Mouse (Mus musculus): ENCODE data around the gene Sgpl1.

Gene Sgpl1

DNA sequence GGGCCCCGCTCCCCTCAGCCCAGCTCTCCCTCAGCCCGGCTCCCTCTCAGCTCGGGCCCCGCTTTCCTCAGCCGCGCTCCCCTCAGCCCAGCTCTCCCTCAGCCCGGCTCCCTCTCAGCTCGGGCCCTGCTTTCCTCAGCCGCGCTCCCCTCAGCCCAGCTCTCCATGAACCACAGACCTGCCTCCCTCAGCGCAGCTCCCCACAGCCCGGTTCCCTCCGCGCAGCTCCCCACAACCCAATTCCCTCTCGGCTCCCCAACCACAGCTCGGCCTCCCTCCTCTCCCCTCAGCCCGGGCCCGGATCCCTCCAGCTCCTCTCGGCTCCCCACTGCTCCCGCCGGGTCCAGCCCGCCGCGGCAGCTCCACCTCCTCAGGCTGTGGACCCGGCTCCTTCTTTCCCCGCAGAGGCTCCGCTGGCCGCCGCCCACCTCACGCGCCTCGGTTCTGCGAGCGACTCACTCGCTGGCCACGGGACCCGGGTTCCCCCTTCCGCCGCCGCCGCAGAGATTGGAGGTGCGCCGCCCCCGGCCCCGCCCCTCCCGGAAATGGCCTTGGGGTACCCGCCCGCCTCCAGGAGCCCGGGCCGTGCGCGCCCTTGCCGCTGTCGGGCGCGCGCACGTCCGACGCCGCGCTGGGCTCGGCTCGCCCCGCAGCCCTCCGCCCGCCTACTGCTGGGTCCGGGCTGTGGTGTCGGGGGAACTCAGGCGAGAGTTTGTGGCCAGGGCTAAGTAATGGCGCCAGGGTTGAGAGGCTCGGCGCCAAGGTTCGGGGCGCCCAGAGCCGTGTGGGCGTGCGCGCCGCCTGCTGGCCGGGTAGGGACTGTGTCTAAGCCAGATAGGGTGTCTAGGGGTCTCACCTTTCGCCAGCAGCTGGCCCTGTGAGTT is at the start of gene Sgpl1:
Sgpl1 (minus strand) TSS at position 547 of the 884 bp plus-strand sequence.
- DNase-seq (ENCODE audit: extremely low read depth, insufficient read length, low spot score) = peak; percentile 86

DNA sequence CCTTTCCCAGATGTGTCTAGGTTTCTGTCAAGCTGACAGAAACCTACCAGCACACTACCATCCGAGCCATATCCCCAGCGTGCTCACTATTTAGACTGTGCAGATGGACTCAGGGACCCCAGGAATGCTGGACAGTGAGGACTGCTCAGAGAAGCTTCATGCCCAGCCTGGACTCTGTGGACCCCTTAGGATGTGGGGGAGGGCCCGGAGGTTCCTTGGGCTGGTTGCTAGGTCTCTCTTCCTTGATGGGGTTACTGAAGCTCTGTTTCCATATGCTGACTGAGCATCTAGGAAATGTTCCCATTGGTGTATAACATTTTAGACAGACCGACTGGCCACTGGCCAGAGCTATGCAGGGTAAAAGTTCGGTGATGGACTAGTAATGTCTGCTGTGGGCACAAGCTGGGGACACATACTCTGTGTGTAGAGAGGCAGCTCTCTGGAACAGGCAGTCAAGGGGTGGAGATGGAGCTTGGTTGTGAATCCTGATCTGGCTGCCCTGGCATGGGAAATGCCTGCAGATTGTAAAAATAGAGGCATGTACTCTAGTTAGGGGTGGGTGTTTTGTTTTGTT is 48.3 kb upstream of the Sgpl1 start:
- no peak for DNase-seq (ENCODE audit: extremely low read depth, insufficient read length, low spot score)

DNA sequence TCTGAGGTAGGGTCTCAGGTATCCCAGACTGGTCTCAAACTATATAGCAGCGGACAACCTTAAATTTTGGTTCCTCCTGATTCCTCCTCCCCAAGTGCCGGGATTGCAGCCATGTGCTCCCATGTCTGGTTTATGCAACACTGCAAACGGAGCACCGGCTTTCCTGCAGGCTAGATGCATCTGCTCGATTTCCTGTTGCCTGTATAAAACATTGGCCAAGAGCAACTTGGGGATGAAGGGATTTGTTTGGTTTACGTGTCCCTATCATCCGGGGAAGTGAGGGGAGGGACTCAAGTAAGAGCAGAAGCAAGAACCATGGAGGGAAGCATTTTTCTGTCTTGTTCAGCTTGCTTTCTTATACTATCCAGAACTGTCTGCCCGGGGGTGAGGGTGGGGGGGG is 47.7 kb upstream of the Sgpl1 start:
- no peak for DNase-seq (ENCODE audit: extremely low read depth, insufficient read length, low spot score)

DNA sequence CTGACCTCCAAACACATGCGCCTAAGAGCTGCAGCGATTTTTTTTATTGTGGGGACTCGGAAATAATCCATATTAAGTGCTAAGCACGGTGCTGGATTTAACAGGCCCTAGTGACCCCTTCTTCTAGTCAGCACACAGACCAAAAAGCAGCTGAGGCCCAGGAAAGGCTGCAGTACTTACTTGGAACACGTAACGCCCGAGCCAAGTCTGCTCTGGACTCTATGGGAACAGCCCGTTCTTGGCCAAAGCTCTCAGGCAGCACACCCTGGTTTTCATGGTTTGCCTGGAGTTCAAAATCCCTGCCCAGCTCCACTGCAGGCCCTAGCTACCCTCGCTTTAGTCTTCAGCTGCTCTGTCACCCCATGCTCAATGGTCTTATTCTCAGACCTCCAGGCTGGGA is 47.1 kb upstream of the Sgpl1 start:
- DNase-seq (ENCODE audit: extremely low read depth, insufficient read length, low spot score) = no peak

DNA sequence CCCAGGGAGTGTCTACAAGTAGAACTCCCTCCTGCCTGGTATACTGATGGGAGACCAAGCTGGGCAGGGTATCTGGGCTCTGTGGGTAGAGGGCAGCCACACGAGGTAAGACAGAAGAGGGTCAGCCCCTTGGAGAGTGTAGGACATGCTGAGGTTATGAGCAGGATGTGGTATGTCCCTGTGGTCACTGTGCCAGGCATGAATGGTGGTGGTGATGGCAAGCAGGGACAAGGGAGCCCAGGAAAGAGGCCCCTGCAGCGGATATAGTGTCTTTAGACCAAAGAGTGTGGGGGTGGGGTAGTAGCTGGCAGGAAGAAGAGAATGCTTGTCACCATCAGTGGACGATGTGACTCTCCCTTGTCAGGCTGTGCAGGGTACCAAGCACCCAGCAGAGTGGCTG is 40.5 kb upstream of the Sgpl1 start:
- peak; percentile 25 for DNase-seq (ENCODE audit: extremely low read depth, insufficient read length, low spot score)

DNA sequence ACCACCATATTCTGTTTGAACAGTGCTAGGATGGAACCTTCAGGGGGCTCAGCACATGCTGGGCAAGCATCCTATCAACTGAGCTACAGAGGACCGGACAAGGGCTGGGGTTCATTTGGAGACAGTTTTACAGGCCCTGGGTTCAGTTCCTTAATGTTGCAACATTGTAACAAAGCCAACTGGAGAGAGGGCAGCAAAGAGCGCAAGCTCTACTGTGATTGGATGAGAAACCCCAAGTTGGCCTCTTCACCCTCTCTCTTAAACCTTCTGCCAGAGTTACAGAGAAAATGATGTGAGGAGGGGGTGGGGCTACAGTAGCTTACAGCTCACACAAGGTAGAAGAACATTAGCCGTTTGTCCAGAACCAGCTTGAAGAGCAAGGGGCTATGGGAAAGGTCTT is 39.5 kb upstream of the Sgpl1 start:
- no peak for DNase-seq (ENCODE audit: extremely low read depth, insufficient read length, low spot score)

DNA sequence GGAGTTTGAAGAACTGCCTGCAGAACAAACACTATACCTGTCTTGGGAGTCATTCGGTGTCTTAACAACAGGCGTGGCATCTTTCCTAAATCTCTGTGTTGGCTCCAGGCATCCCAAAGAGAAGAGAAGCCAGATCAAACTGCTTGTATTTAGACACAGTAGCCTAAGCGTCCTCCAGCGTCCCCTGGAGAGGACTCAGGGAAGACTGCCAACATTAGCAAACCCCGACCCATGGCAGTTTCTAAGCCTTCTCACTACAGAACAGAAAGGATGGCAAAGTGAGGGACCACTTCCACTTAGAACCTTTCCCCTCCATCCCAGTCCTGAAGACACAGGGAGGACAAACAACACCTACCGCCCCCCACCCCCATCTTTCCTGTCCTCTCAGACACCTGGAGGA is 32.4 kb upstream of the Sgpl1 start:
- no peak for DNase-seq (ENCODE audit: extremely low read depth, insufficient read length, low spot score)

DNA sequence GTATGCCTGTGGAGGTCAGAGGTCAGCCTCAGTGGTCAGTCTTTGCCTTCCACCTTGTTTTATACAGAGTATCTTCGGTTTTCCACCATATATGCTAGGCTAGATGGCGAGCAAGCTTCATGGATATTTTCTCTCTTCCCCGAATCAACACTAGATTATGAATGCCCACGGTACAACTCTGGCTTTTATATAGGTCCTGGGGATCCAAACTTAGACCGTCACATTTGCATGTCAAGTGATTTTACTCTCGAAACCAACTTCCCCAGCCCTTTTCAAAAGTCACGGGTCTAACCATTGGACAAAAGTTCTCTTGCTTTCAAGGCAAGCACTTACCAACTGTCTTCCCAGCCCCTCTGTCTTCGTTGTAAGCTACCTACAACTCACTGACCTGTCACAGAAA is 31.2 kb upstream of the Sgpl1 start:
- no peak for DNase-seq (ENCODE audit: extremely low read depth, insufficient read length, low spot score)

DNA sequence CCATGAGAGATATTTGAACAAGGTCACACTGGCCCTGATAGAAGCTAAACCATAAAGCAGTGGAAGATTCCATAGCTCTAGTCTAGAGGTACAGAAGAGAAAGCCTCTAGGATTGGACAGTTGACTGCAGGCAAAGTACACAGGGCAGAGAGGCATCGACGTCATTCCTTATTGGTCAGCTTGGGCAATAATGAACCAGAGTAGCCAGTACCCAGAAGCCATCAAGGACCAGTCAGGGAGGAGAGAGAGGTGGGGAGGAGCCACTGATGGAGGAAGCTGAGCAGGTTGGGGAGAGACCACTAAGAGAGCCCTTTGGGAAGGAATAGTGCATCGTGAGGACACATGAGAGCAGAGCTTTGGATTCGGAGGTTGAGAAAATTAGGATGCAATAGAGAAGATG is 30.2 kb upstream of the Sgpl1 start:
- no peak for DNase-seq (ENCODE audit: extremely low read depth, insufficient read length, low spot score)

DNA sequence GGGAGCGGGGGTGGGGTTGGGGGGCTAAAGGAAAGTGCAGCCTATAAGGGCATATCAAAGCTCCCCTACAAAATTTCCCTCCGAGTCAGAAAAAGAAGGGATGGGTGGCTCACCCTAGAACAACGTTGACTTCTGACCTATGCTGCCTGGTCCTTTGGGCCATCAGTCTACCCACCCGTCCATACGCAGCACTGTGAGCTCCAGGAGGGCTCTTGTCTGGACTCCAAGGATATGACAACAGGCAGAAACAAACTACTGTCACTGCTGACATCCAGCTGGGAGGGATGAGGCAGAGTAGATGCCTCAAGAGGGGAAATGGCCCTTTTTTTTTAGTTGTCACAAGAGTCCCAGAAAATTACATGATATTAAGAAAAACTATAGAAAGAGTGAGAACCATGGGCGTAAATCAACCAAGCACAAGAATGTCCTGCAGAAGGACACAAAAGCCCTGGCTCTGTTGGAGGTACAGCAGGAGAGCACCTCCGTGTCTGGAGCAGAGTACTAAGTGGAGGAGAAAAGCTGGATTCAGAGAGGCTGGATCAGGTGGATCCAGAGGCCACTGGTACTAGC is 28.8 kb upstream of the Sgpl1 start:
- no peak for DNase-seq (ENCODE audit: extremely low read depth, insufficient read length, low spot score)

DNA sequence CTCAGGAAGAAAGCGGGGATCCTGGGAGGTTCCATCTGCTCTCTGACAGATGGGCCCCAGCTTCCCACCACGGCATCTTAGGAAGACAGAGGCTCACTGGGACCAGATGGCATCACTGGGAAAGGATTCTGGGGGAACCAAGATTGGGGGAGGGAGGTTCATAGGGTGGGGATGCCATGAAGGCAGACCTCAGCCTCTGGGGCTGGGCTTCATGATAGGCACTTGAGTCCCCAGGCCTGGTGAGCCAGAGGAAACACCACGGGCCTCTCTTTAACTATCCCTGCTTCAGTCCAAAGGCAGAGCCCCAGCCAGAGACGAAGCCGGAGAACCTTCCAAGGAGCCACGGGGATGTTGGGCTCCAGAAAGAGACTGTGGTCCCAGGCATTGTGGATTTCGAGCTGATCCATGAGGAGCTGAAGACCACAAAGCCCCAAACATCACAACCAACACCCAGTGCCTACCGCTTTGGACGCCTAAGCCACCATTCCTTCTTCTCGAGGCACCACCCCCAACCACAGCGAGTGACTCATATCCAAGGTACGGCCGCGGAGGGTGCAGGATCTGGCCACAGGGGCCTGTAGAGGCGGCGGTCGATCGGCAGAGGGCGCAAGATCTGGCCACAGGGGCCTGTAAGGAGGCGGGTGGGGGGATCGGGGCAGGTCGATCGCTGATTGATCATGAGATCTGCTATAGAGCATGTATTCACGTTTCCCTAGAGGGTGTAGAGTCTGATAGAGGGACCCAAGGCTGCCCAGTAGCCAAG is 28.1 kb upstream of the Sgpl1 start:
- DNase-seq (ENCODE audit: extremely low read depth, insufficient read length, low spot score) = peak; percentile 83

DNA sequence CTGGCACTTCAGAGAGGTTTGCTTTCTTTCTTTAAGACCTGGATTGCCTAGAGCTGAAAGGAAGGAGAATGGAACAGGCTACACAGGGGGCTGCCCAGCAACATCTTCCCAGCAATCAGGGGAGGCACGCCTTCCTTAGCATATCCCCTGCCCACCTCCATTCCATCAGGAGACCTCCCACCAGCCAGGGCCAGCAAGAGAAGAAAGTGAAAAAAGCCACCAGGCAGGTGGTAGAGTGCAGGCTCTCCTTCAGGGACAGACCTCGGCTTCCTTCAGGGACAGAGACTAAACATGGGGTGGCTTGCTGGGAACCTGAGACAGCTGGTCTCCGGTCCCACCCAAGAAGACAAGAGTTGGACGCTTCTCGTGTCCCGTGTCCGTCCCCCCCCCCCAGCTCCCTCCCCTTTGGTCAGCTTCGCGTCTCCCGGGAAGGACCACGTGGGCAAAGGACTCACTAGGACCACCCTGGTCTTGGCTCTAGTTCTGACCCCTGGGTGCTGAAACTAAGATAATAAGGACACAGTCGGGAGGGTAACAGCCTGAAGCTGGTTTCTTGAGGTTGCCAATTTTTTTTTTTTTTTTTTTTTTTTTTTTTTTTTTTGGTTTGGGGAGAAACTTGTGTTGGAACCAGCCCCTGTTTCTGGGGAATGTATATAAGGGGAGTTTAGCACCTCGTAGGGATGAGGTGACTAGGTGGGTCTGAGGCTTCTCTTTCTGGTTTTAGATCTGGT is 27.4 kb upstream of the Sgpl1 start:
- DNase-seq (ENCODE audit: extremely low read depth, insufficient read length, low spot score) = no peak

DNA sequence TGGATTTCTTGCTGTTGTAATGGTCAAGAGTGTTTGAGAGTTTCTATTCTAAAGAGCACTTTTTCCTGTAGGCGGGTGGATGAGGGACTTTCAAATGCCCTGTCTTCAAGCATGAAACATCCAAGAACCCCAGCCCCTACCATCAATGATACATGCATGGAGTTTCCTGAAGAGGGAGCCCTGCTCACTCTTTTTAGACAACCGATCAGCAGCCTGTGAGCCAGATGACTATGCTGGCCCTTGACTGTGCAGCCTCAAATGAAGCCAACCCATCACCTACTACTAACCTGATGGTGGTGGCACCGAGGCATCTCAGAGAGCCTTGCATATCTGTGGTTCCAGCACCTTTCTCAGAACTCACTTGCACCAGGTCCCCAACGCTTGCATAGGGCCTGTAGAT is 25.0 kb upstream of the Sgpl1 start:
- DNase-seq (ENCODE audit: extremely low read depth, insufficient read length, low spot score) = no peak

DNA sequence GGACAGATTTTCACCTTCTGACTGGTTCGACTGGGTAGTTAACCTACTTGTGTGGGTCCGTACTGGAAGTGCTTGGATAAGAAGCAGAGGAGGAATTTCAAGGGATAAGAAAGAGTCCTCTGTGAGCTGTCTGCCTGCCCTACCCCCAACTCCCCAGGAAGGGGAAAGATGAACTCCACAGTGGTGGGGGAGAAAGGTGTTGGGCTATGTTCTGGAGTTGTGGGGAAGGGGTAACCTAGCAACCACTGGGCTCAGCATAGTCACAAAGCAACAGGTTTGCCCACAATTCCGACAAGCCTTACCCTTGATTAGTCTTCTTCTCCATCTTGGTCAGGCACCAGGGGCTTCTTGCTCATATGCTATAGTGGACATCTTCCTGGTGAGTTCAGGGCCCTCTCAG is 24.2 kb upstream of the Sgpl1 start, which contains the start of gene Tbata:
Tbata (plus strand) TSS at position 301 of the 400 bp plus-strand sequence.
- DNase-seq (ENCODE audit: extremely low read depth, insufficient read length, low spot score) = no peak

DNA sequence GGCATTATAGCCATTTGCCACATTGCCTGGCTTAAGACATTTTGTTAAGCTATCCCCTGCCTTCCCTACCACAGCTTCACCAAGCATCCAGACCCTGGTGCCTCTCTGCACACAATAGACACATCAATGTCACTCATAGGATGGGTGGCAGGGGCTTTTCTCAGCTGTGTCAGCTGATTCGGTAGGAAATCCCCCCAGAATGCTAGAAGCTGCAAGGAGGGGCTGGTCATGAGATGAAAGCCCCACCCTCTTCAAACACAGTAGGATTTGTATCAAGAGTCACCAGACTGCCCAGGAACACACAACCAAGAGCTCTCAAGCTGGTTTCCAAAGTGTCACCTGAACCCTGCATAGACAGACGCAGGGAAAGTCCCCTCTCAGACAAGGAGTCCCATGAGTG is 20.9 kb upstream of the Sgpl1 start:
- DNase-seq (ENCODE audit: extremely low read depth, insufficient read length, low spot score) = no peak

DNA sequence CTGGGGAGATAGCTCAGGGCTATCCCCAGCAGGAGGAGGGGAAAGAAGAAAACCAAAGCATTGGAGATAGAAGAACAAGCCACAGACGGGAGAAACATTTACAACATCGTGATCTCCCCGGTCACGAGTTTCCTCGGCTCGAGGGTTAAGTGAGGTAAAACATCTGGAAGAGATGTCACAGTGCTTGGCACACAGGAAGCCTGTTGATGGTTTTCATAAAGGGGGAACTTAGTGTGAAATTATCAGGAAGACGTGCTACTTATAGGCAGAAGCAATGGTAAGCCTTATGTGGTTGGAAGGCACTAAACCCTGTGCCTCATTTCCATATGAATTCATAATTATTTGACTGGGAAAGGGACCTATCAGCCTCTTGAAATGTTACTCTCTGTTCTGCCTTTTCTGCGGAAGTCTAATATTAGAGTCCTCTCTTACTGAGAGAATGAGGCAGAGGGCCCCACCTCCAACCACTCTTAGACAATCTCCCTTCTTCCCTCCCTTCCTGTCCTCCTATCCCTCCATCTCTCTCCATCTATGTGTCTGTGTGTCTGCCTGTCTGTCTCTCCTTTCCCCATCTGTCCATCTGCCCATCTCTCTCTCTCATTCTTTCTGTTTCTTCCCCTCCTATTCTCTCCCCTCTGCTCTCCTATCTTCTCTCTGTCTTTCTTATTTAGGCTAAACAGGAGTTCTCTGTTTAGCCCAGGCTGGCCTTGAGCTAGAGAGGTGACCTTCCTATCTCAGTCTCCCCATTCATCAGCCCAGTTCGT is 20.0 kb upstream of the Sgpl1 start:
- no peak for DNase-seq (ENCODE audit: extremely low read depth, insufficient read length, low spot score)

DNA sequence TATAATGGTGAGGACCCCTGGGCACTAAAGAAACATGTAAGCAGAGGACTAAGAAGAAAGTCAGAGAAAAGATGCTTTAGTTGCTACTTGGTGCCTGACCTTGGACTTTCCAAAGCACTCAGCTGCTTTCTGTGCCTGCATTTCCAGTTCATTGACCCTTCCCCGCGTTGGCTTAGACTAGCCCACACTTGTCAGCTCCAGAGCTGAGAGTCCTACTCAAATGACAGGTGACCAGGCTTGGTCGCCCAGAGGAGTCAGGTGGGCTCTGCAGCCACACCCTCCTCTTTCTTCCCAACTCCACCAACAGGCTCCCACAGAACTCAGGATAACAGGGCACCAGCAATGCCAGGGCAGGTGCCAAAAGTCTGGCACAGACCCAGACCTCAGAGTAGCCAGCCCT is 14.9 kb upstream of the Sgpl1 start:
- no peak for DNase-seq (ENCODE audit: extremely low read depth, insufficient read length, low spot score)

DNA sequence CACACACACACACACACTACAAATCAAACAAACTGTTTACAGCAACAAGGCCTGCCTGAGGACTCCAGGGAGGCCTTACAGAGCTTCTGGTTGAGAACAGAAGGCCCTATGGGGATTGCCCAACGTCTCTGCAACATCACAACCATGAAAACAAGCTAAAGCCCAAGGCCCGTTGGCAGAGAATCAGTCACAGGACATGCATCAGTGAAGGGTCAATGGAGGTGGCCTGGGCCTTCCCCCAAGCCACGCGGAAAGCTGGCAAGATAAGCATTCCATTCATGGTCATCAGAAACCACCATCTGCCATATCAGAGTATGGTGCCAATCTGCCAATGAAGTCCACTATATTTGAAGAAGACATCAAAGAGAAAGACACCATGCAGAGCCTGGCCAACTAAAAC is 13.2 kb upstream of the Sgpl1 start:
- no peak for DNase-seq (ENCODE audit: extremely low read depth, insufficient read length, low spot score)

DNA sequence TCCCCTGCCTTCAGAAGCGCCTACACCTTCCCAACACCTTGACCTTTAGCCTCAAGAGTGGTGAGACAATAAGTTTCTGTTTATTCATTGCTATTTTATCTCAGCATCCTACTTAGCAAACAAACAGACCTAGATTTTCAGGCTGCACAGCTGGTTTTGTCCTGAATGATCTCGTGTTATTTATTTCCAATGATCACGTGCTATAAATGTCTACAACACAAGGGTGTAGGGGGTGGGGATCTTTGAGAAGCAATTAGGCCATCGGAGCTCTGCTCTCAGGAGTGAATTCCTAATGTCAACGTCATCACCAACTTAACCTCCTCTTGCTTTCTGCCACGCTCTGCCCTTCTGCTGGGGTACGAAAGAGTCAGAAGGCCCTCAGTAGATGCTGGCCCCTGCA is 12.6 kb upstream of the Sgpl1 start:
- no peak for DNase-seq (ENCODE audit: extremely low read depth, insufficient read length, low spot score)

DNA sequence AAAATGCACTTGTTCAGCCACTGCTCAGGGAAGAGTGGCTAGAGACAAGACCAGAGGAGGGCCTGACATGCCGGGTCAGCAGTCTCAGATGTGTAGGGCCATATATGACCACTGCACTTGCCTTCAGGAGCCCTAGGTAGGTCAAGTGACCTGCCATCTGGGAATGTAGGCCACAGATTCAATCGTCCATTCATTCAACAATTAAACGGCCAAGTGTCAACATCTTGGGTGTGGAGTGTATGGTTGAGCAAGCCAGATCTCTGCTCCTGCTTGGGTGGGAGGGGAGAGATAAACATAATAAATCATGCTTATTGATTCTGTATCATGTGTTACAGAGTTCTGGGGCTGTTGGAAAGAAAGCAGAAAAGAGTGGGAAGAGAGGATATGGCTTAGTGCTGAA is 11.1 kb upstream of the Sgpl1 start:
- no peak for DNase-seq (ENCODE audit: extremely low read depth, insufficient read length, low spot score)
